Mouse (Mus musculus) stomach, postnatal 0 days (tissue): ENCODE measurements around the gene Gm9945.

Experiments used
- CTCF ChIP-seq: IDR thresholded peaks from 2 replicates; pipeline ENCODE4 v1.5.1; 2016; ENCODE audit warnings: antibody characterized with exemption, low read depth, mild to moderate bottlenecking, moderate library complexity
- EP300 ChIP-seq: optimal IDR thresholded peaks from 2 replicates; pipeline ENCODE3; 2016; ENCODE audit warnings: antibody characterized with exemption

GRCm38 (mm10) chr11:53485719-53486118 is 5.8 kb downstream of the Gm9945 start:
- peak; percentile 65 for TF ChIP-seq CTCF
- TF ChIP-seq EP300 = no peak
